Mouse (Mus musculus): ENCODE results near the gene Camta1.

- TF ChIP-seq CTCF (conservative IDR thresholded peaks at IDR 0.05; ENCODE audit: low read length) (no peak), POU5F1 (IDR thresholded peaks at IDR 0.05; ENCODE audit: borderline replicate concordance, low read length) (no peak)
Measured at GRCm38 (mm10) chr4:151160476-151160875, 701.2 kb downstream of the Camta1 start.
